Mouse (Mus musculus) cerebellum, postnatal 36 days (tissue): ENCODE results near the gene Ppm1d.

ENCODE experiments used
- DNase-seq, 2 experiments: peaks; one replicate each; pipeline ENCODE4 v3.0.0; 2021 to 2022; ENCODE audit warnings: mixed read lengths in 2 of 2

The Ppm1d gene

DNA sequence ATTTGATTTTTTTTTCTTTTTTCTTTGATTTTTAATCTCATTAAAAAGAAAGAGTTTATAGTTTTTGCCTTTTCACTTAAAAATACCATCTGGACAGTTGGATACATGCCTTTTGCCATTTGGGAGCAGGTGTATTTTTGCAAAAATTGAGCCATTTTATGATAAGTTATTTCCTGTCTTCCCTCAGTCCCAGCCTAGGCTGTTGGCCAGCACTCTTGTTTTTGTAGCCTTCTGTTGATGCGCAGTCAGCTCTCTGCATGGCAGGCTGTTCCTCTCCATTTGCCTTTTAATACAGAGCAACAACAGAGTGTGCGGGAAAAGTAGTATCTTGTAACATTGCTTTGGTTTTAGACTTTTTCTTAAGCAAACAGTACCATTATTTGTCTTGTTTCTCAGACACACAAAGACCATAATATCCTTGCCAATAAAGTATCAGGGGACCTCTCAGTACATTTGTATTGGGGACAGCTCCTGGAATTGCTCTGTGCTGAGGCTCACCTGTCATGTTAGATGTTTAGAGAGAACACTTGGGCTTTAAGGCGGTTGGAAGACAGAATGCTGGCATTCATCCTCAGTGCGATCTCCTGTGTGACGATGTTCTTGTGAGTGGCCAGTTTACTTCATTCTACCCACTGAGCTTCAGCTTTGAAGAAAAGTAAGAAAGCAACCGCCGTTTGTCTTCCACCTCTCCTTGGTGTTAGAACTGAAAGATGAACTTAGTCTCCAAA, 18.3 kb downstream of the Ppm1d start:
- DNase-seq, result peak; percentile 87

DNA sequence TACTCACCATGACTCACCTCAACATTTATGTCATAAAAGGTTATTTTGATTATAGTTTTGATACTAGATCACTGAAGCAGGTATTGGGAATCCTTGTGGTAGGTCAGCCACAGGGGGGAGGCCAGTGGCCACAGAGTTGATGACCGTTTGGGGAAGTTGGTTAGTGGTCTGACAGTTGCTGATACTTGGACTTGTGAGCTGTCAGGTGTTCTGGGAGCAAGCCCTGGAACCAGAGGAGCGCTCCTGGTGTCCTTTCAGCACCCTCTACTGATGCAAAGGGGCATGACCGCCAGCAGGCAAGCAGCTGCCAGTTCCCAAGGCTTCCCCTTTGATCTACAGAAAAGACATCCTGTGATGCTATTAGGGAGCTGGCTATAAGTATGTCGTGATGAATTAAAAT, 23.7 kb downstream of the Ppm1d start:
- peak; percentile 51 to 58 for DNase-seq

DNA sequence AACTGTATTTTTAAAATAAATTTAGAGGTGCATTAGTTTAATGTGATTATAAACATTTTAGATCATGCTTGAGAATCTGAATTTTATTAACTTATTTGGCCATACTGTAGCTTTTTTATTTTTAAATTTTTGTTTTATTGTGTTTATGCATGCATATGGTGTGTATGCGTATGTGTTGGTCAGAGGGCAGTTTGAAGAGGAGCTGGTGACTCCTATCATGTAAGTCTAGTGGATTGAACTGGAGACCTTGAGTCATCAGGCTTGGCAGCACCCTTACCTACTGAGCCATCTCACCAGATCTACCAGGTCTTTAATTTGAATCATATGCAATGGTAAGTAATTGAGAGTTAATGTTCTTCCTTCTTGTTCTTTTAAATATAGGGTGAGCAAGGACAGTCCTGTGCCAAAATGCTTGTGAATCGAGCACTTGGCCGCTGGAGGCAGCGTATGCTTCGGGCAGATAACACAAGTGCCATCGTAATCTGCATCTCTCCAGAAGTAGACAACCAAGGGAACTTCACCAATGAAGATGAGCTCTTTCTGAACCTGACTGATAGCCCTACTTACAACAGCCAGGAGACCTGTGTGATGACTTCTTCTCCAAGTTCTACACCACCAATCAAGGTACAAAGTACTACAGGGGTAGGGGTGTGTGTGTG, 28.3 kb downstream of the Ppm1d start:
- DNase-seq, result no peak

DNA sequence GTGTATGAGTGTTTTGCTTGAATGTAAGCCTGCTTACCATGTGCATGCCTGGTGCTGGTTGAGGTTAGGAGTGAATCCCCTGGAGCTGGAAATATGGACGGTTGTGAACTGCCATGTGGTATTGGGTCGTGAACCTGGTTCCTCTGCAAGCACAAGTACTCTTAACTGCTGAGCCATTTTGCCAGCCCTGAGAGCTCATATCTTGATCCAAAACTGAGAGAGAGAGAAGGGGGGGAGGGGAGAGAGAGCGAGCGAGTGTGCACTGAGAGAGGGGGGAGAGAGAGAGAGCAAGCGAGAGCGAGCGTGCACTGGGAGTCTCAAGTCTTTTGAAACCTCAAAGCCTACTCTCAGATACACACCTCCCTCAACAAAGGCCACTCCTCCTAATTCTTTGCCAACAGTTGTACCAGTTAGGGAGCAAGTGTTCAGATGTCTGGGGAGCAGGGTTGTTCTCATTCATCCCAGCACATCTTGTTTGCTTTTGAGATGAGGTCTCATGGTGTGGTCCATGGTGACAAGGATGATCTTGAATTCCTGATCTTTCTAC, 29.1 kb downstream of the Ppm1d start:
- DNase-seq, result no peak

DNA sequence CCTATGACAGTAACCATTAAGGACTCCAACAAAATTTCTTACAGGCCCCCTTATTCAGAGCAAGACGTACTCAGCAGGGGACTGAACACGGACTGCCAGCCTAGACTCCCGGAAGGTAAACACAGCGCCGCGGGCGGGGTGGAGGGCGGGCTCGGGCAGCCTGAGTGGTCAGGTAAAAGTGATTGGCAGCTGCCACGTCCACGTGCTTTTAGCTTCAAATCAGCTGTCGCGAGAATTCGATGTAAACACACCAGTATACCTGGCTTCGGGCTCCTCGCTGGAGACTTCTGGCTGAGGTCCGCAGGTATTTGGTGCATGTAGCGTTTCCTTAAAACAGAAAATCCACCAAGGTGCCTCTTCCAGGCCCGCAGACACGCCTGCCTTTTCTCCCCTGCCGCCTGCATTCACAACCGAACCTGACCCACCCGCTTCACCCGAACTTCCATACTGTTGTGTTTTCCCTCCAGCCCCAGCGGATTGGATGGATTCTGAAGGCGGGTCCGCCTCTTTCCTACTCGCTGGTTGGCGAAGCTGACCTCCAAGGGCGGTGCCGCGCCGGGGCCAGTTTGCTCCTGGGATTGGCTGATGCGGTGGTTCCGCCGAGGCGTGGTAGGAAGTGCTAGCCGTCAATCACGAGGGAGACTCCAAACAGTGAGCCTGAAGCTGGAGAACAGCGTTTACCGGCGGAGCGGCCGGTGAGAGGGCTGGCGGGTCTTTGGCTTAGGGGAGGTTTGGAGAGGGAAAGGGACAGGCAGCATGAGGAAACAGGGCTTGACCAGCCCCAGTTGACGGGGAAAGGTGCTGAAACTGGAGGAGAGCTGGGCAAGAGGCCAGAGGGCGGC, 41.7 kb downstream of the Ppm1d start, which contains the start of gene Bcas3:
Gene Bcas3, plus strand, starts transcription at position 629 of the 842 bp plus-strand sequence.
- peak; percentile 99 for DNase-seq

DNA sequence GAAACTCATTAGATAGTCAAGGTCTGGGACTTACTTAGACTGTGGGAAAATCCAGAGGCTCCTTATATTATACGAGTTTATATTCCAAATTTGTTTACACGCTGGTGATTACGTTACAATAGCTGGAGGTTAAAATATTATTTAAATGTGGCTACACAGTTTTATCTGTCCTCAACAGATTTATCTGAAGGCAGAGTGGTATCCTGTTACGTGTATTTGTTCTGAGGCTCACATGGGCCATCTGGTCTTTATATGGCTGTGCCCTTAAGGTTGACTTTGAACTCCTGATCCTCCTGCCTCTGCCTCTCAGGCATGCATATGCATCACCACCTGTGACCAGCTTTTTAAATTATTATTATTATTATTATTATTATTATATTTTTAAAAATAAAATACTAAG, 42.8 kb downstream of the Ppm1d start:
- DNase-seq, result no peak

DNA sequence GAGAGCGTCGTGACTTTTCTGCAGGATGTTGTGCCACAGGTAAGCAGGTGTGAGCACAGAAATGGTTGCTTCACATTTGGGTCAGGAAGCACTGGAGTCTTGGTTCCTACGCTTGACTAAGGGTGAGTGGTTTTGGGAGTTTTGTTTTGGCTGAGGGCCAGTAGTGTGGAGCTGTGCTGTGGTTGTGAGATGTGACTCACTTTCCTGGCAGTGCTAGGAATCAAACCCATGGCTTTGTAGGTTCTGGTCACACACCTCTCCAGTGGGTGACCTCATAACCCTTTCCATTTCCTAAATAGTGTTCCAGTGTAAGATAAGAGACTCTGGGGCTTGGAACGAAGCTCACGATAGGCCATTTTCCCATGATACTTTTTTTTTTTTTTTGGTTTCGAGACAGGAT, 48.6 kb downstream of the Ppm1d start:
- DNase-seq, result no peak

DNA sequence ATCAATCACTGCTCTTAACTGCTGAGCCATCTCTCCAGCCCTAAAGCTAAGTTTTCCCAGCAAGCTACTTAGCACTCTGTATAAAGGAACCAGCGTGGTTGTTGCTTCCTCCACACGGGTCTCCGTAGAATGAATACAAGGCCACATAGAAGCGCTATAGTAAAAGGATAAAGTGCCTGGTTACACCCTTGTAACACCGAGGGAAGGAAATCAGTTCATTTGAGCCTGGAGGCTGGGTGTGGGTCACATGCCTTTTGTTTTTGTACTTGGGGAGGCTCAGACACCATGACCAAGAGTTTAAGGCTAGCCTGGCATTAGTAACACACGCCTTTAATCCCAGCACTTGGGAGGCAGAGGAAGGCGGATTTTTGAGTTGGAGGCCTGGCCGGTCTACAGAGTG, 50.6 kb downstream of the Ppm1d start:
- DNase-seq, result no peak

DNA sequence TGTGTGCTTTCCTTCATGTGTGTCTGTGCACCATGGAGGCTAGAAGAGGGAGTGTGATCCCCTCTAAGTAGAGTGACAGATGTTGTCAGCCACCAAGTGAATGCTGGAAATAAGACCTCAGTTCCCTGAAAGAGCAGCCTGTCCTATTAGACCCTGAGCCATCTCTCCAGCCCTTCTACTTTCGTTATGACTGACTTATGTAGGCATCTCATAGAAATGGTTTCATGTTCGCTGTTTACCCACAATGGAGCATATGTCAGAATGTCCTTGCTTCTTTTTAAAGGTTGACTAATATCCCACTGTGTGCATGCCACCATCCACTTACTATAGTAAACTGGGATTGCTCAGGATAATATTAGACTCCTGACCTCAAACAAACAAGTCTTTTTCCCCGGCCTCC, 55.1 kb downstream of the Ppm1d start:
- DNase-seq, result no peak

DNA sequence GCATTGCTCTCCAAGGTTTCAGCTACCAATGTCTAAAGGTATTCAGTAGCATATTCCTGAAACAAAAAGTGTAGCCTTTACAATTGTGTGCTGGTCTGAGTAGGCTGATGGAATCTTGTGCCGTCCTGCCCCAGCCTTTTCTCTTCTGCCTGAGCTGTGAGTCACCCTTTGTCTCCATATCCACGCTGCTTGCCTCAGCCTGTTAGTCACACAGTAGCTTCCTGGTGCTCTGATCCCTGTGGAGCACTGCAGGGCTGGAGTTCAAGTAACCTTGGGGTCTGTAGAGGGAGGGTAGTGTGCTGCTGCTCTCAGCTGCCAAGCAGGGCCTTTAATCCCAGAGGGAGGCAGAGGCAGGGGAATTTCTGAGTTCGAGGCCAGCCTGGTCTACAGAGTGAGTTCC, 56.8 kb downstream of the Ppm1d start:
- DNase-seq, result no peak

DNA sequence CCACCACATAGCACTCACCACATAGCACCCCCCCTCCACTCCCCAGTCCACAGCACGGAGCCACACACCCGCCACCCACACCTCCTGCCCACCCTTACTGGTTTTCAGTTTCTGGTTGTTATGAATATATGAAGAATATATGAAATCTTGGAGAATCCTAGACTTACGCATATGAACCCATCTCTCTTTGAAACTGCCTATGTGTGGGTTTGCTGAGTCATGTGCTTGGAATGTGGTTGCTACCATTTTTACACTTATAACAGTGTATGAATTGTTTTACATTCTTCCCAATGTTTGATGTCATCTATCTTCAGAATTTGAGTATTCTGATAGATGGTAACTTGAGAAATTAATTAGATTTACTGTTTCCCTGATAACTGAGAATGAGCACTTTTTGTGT, 68.0 kb downstream of the Ppm1d start:
- DNase-seq, result no peak

DNA sequence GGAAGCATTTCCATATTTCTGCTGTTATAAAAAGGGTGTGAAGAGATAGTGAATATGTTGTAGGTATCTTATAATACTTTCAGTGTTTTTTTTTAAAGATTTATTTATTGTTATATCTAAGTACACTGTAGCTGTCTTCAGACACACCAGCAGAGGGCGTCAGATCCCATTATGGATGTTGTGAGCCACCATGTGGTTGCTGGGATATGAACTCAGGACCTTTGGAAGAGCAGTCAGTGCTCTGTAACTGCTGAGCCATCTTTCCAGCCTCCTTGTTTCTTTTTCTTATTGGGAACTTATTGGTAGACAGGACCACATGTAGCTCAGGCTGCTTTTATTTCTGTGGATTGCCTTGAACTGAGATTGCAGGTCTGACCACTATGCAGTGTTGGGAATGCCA, 69.0 kb downstream of the Ppm1d start:
- no peak for DNase-seq

DNA sequence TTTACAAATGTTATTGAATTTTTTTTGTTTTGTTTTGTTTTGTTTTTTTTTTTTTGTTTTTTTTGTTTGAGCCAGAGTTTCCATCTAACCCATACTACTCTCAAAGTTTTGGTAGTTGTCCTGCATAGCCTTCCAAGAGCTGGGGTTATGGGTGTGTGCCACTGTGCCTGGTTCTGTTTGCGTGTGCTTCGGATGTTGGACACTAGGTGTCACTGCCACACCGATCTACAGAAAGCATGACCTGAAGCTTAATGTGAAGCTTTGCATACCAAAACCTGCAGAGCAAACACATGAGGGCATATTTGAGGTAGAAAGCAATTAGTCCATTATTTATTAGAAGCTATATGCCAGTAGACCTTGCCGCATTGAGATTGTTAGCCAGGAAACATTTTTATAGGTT, 71.0 kb downstream of the Ppm1d start:
- peak; percentile 65 to 77 for DNase-seq

DNA sequence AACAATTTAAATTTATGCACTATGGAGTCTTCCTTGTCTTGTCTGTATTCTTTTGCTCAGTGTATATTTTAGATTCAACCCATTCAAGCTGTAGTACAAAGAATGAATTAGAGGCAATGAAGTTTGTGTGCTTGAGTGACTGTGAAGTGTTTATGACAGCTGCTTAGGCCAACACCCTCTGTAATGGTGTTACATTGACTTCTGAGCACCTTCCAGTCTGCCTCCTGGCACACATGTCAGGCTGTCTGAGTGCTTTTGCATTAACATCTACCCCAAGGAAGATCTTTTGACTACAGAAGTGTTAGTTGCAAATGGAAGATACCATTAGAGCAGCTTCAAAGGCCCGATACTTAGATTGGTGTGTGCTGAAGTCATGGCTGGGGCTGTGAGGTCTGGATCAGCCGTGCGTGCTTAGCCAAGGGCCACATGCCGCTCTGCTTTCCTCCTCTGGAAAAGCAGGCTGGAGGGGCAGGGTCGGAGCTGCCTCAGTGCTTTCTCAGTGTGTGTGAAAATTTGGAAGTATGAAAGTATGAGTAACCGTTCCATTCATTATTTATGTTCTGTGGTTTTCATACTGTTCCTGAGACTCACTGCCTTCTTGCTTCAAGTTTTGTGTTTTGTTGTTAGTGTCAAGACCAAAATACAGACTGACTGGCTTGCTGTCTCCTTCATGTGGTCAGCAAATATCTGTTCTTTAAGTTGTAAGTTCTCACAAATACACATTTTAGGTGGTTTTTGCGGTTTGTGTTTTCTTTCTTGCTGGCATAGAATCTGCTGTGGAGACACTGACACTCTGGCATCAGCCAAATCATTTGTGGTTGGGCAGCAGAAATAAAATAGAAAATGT, 73.2 kb downstream of the Ppm1d start:
- no peak for DNase-seq

DNA sequence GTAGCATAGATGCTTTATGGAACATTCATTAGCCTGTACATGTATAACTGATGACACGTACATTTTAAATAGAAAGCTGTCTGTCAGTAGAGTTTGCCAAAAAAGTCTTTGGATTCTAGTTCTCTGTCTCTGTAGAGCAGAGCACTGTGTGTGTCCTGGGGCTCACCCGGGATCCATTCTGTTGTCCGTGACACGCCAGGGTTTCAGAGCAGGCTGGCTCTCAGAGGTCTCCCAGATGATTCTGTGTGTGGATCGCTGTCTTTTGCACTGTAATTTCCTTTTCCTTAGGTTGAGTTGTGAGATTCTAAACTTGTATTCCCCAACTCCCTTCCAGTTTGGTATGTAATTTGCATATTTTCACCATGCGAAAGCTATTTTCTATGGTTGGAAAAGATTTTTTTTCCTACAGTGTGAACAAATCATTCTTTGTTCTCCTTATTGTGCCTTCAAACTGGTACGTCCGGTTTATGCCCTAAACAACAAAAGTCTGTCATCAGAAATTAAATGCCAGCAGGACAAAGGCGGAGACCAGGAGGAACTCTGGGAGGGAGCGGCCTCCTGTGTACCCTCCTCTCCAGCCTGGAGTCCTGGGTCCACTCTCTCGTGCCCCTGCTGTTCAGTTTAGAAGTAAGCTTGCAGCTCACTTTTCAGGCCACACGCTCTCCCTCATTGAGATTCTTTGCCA, 81.3 kb downstream of the Ppm1d start:
- no peak for DNase-seq

DNA sequence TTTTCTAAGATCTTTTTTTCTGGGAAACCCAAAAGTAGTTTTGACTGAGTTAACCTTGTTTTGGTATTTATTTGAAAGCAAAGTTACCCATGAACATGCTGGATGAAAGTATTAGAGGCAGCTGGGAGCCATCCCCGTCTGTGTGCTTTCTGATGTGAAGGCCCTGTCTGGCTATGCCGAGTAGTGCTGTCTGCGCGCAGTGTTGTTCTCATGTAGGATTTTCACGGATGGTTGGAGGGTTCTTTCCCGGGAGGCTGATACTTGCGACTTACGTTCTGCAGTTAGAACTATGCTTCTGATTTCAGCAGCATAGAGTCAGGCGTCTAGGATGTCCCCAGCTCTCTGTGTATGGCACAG, 81.8 kb downstream of the Ppm1d start:
- no peak for DNase-seq

DNA sequence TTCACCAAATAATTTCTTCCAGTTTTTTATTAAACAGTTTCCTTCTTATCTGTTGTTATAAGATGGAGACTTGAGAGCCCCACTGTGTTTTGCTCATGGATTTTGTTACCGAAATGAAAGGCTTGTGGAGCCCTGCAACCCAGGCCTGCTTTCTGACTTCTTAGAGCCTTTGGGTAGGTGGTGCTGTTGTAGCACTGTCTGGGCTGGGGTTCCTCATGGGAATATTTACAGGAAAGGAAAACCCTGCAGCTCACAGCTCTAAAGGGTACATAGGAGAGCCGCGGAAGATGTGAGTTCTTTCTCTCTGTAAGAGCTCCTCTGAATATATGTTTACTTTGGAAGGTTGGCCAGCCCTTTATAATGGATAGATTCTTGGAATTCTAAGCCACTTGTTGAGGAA, 82.9 kb downstream of the Ppm1d start:
- DNase-seq, result no peak

DNA sequence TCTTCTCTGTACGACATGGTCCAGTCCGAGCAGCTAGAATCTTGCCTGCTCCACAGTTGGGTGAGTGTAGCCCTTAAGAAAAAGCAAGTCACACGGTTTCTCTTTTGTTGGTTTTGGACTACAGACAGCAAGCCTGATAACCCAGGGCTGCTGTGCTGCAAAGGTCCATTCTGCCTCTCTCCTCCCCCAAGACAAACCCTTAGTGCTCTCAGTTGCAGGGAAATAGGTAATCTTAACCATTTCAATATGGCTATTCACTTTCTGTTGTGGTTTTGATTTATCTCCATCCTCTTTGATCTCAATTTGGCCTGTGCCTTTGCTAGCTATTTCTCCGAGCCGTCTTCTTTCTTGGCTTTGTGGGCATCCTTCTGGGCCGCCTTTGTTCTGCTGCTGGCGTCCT, 84.3 kb downstream of the Ppm1d start:
- DNase-seq, result no peak
